Mouse (Mus musculus) liver, postnatal 0 days (tissue): ENCODE results near the gene Ing2.

Experiments
- CTCF ChIP-seq: sonication (generic); IDR thresholded peaks from 2 replicates; pipeline ENCODE4 v1.5.1; 2016; ENCODE audit warnings: antibody characterized with exemption, low read depth
- EP300 ChIP-seq: IDR thresholded peaks from 2 replicates; pipeline ENCODE4 v1.6.1; 2016; ENCODE audit warnings: antibody characterized with exemption, low read depth, mild to moderate bottlenecking

- TF ChIP-seq EP300 = no peak
- no peak for TF ChIP-seq CTCF
These were observed 20.2 kb upstream of the Ing2 start for GRCm38 (mm10) chr8:47695431-47696105.
